Mouse (Mus musculus): Measurements from ENCODE around the gene Nup107.

- TF ChIP-seq POLR2A (IDR thresholded peaks at IDR 0.05; ENCODE audit: borderline replicate concordance, insufficient read depth, low read length) (no peak), CTCF (IDR thresholded peaks at IDR 0.05; ENCODE audit: borderline replicate concordance, insufficient read depth, low read depth, low read length) (no peak)
Observed at GRCm38 (mm10) chr10:117782056-117782455, 10.4 kb downstream of the Nup107 start.

Measured in cerebellum, adult 2 months (tissue).